Mouse (Mus musculus): ENCODE data around the gene Cebpb. TPM values are rescaled to one million over a fixed set of nuclear protein-coding genes. Genes with fewer than 3 reads are reported as not detected.

Gene Cebpb
- polyA plus RNA-seq, 1 experiment from 2014 or later, result 0.14 TPM

GRCm38 (mm10) chr2:167700018-167700417 lies 11.3 kb downstream of the Cebpb start:
- Histone ChIP-seq H3K4me3 (no peak overlapping the region), H3K9me3 (replicated peaks) (no peaks in the 10 kb centered on the region), H3K4me1 (no peaks in the 10 kb centered on the region), H3K27me3 (no peaks in the 10 kb centered on the region), H3K27ac (no peak overlapping the region), H3K36me3 (ENCODE audit: poor library complexity, severe bottlenecking) (no peaks in the 10 kb centered on the region), H3K9ac (no peak overlapping the region), H3K4me2 (no peak overlapping the region)
- no peak for ATAC-seq
- WGBS, result 78% methylated on average over 5 of the region's 5 CpGs

- WGBS, result 68% methylated on average over 5 of the region's 5 CpGs
- Histone ChIP-seq H3K9me3 (replicated peaks) (no peaks in the 10 kb centered on the region), H3K36me3 (ENCODE audit: poor library complexity, severe bottlenecking) (no peaks in the 10 kb centered on the region), H3K4me2 (no peak overlapping the region), H3K4me1 (no peaks in the 10 kb centered on the region), H3K4me3 (no peak overlapping the region), H3K27ac (no peak overlapping the region), H3K27me3 (no peaks in the 10 kb centered on the region), H3K9ac (no peak overlapping the region)
- ATAC-seq, result no peak
Measured at GRCm38 (mm10) chr2:167701472-167701871, 12.8 kb downstream of the Cebpb start.

- ATAC-seq, result no peak
- no peak overlapping the region for H3K27ac ChIP-seq
- H3K4me3 ChIP-seq, result no peak overlapping the region
- H3K4me1 ChIP-seq, result no peaks in the 10 kb centered on the region
- H3K9ac ChIP-seq, result no peak overlapping the region
- 77% methylated on average over 6 of the region's 6 CpGs for WGBS
- no peaks in the 10 kb centered on the region for H3K36me3 ChIP-seq (ENCODE audit: poor library complexity, severe bottlenecking)
- H3K9me3 ChIP-seq (replicated peaks), result no peaks in the 10 kb centered on the region
- H3K4me2 ChIP-seq, result no peak overlapping the region
- H3K27me3 ChIP-seq, result no peaks in the 10 kb centered on the region
Measured at GRCm38 (mm10) chr2:167702126-167702525, 13.4 kb downstream of the Cebpb start.

GRCm38 (mm10) chr2:167704409-167704808 lies 15.7 kb downstream of the Cebpb start:
- Histone ChIP-seq H3K27me3 (no peaks in the 10 kb centered on the region), H3K4me3 (no peak overlapping the region), H3K27ac (no peak overlapping the region), H3K36me3 (ENCODE audit: poor library complexity, severe bottlenecking) (no peaks in the 10 kb centered on the region), H3K4me1 (no peaks in the 10 kb centered on the region), H3K9ac (no peak overlapping the region), H3K9me3 (replicated peaks) (no peaks in the 10 kb centered on the region), H3K4me2 (no peak overlapping the region)
- no peak for ATAC-seq
- 92% methylated on average over 4 of the region's 4 CpGs for whole genome bisulfite sequencing

GRCm38 (mm10) chr2:167706183-167706939 lies 17.6 kb downstream of the Cebpb start:
- ATAC-seq, result no peak
- H3K9me3 ChIP-seq (replicated peaks), result no peaks in the 10 kb centered on the region
- 67% methylated on average over 11 of the region's 11 CpGs for WGBS
- H3K4me3 ChIP-seq, result no peak overlapping the region
- H3K4me2 ChIP-seq, result no peak overlapping the region
- H3K36me3 ChIP-seq (ENCODE audit: poor library complexity, severe bottlenecking), result no peaks in the 10 kb centered on the region
- no peak overlapping the region for H3K27ac ChIP-seq
- no peaks in the 10 kb centered on the region for H3K4me1 ChIP-seq
- no peak overlapping the region for H3K9ac ChIP-seq
- H3K27me3 ChIP-seq, result no peaks in the 10 kb centered on the region

- H3K27me3 ChIP-seq, result no peaks in the 10 kb centered on the region
- no peak overlapping the region for H3K27ac ChIP-seq
- no peak overlapping the region for H3K9ac ChIP-seq
- no peak overlapping the region for H3K4me3 ChIP-seq
- 67% methylated on average over 15 of the region's 15 CpGs for whole genome bisulfite sequencing
- no peaks in the 10 kb centered on the region for H3K9me3 ChIP-seq (replicated peaks)
- no peak overlapping the region for H3K4me2 ChIP-seq
- H3K4me1 ChIP-seq, result no peaks in the 10 kb centered on the region
- no peaks in the 10 kb centered on the region for H3K36me3 ChIP-seq (ENCODE audit: poor library complexity, severe bottlenecking)
- ATAC-seq, result no peak
Measured at GRCm38 (mm10) chr2:167708373-167708772, 19.7 kb downstream of the Cebpb start.

GRCm38 (mm10) chr2:167709969-167710368 lies 21.3 kb downstream of the Cebpb start:
- Histone ChIP-seq H3K27me3 (no peaks in the 10 kb centered on the region), H3K4me1 (no peaks in the 10 kb centered on the region), H3K36me3 (ENCODE audit: poor library complexity, severe bottlenecking) (no peaks in the 10 kb centered on the region), H3K4me3 (no peak overlapping the region), H3K9ac (no peak overlapping the region), H3K27ac (no peak overlapping the region), H3K9me3 (replicated peaks) (no peaks in the 10 kb centered on the region), H3K4me2 (no peak overlapping the region)
- ATAC-seq, result no peak
- whole genome bisulfite sequencing, result 67% methylated on average over 6 of the region's 6 CpGs

- no peak overlapping the region for H3K4me2 ChIP-seq
- H3K4me3 ChIP-seq, result no peak overlapping the region
- no peak for ATAC-seq
- H3K9ac ChIP-seq, result no peak overlapping the region
- WGBS, result 57% methylated on average over 6 of the region's 6 CpGs
- no peaks in the 10 kb centered on the region for H3K36me3 ChIP-seq (ENCODE audit: poor library complexity, severe bottlenecking)
- H3K4me1 ChIP-seq, result no peaks in the 10 kb centered on the region
- H3K27ac ChIP-seq, result no peak overlapping the region
- no peaks in the 10 kb centered on the region for H3K9me3 ChIP-seq (replicated peaks)
- no peaks in the 10 kb centered on the region for H3K27me3 ChIP-seq
Measured at GRCm38 (mm10) chr2:167710574-167710973, 21.9 kb downstream of the Cebpb start.

GRCm38 (mm10) chr2:167712872-167713821 lies 24.4 kb downstream of the Cebpb start:
- Histone ChIP-seq H3K9ac (no peak overlapping the region), H3K4me1 (no peaks in the 10 kb centered on the region), H3K27me3 (no peaks in the 10 kb centered on the region), H3K36me3 (ENCODE audit: poor library complexity, severe bottlenecking) (no peaks in the 10 kb centered on the region), H3K27ac (no peak overlapping the region), H3K9me3 (replicated peaks) (no peaks in the 10 kb centered on the region), H3K4me3 (no peak overlapping the region), H3K4me2 (no peak overlapping the region)
- WGBS, result 87% methylated on average over 17 of the region's 23 CpGs
- ATAC-seq, result no peak

GRCm38 (mm10) chr2:167714298-167714697 lies 25.6 kb downstream of the Cebpb start:
- H3K4me3 ChIP-seq, result no peak overlapping the region
- H3K4me1 ChIP-seq, result no peaks in the 10 kb centered on the region
- no peak overlapping the region for H3K9ac ChIP-seq
- ATAC-seq, result no peak
- H3K9me3 ChIP-seq (replicated peaks), result no peaks in the 10 kb centered on the region
- no peak overlapping the region for H3K4me2 ChIP-seq
- 93% methylated on average over 6 of the region's 6 CpGs for WGBS
- no peaks in the 10 kb centered on the region for H3K27me3 ChIP-seq
- no peaks in the 10 kb centered on the region for H3K36me3 ChIP-seq (ENCODE audit: poor library complexity, severe bottlenecking)
- H3K27ac ChIP-seq, result no peak overlapping the region

GRCm38 (mm10) chr2:167715008-167715407 lies 26.3 kb downstream of the Cebpb start:
- no peak for ATAC-seq

GRCm38 (mm10) chr2:167717208-167717607 lies 28.5 kb downstream of the Cebpb start:
- H3K4me1 ChIP-seq, result no peaks in the 10 kb centered on the region
- H3K4me3 ChIP-seq, result no peak overlapping the region
- no peaks in the 10 kb centered on the region for H3K27me3 ChIP-seq
- ATAC-seq, result no peak
- no peak overlapping the region for H3K9ac ChIP-seq
- H3K36me3 ChIP-seq (ENCODE audit: poor library complexity, severe bottlenecking), result no peaks in the 10 kb centered on the region
- 63% methylated on average over 1 of the region's 1 CpGs for WGBS
- no peak overlapping the region for H3K4me2 ChIP-seq
- no peak overlapping the region for H3K27ac ChIP-seq
- no peaks in the 10 kb centered on the region for H3K9me3 ChIP-seq (replicated peaks)

More at GRCm38 (mm10) chr2:167715008-167715407, 26.3 kb downstream of the Cebpb start:
- Histone ChIP-seq H3K4me2 (no peak overlapping the region), H3K4me3 (no peak overlapping the region), H3K36me3 (ENCODE audit: poor library complexity, severe bottlenecking) (no peaks in the 10 kb centered on the region), H3K27ac (no peak overlapping the region), H3K9ac (no peak overlapping the region), H3K4me1 (no peaks in the 10 kb centered on the region), H3K9me3 (replicated peaks) (no peaks in the 10 kb centered on the region), H3K27me3 (no peaks in the 10 kb centered on the region)
- WGBS, result 69% methylated on average over 6 of the region's 6 CpGs

All from forebrain, embryonic 13.5 days (tissue).